Mouse (Mus musculus): ENCODE measurements around the gene Itpkc. TPM values are rescaled to one million over a fixed set of nuclear protein-coding genes. Genes with fewer than 3 reads are reported as not detected.

Gene Itpkc
- polyA plus RNA-seq, 1 experiment from 2014 or later = 5.9 TPM

MicroRNAs encoded within 50 kb of the gene (microRNA counts, 519-probe panel; counts per million panel counts)
- not detected for microRNA mmu-miR-1191

Small RNAs within 50 kb of the gene (microRNA-seq; reads per million reads assigned to microRNA genes)
- gene Mir1191 (11.1 reads per million, percentile 22 among the genes with 10 or more reads in this experiment), gene Mir3101 (not detected)

Other genes starting within 250 kb of the Itpkc start
- not detected in 2 replicates for gene Cyp2a12, start 199.6 kb downstream of the Itpkc start, polyA plus RNA-seq (2016; fragmentation: Nextera tagmentation; extraction: Ambion mirVana)
- gene Cyp2f2, start 108.8 kb downstream of the Itpkc start, polyA plus RNA-seq (2016; fragmentation: Nextera tagmentation; extraction: Ambion mirVana) = not detected in 2 replicates
- 0.12 and 0.19 TPM in 2 replicates for gene Cyp2t4, start 74.9 kb downstream of the Itpkc start, polyA plus RNA-seq (2016; fragmentation: Nextera tagmentation; extraction: Ambion mirVana)
- gene Egln2, start 61.9 kb downstream of the Itpkc start, polyA plus RNA-seq (2016; fragmentation: Nextera tagmentation; extraction: Ambion mirVana) = 80.4 and 84.4 TPM in 2 replicates
- 69.0 and 71.0 TPM in 2 replicates for gene Rab4b, start 49.8 kb downstream of the Itpkc start, polyA plus RNA-seq (2016; fragmentation: Nextera tagmentation; extraction: Ambion mirVana)
- gene Gm21983, start 47.6 kb downstream of the Itpkc start, polyA plus RNA-seq (2016; fragmentation: Nextera tagmentation; extraction: Ambion mirVana) = not detected in 2 replicates
- gene Mia, start 47.5 kb downstream of the Itpkc start, polyA plus RNA-seq (2016; fragmentation: Nextera tagmentation; extraction: Ambion mirVana) = 2.1 and 2.2 TPM in 2 replicates
- 3.5 and 4.2 TPM in 2 replicates for gene BC024978, start 32.9 kb downstream of the Itpkc start, polyA plus RNA-seq (2016; fragmentation: Nextera tagmentation; extraction: Ambion mirVana)
- 399 and 409 TPM in 2 replicates for gene Snrpa, start 32.4 kb downstream of the Itpkc start, polyA plus RNA-seq (2016; fragmentation: Nextera tagmentation; extraction: Ambion mirVana)
- gene Coq8b, start 4.4 kb upstream of the Itpkc start, polyA plus RNA-seq (2016; fragmentation: Nextera tagmentation; extraction: Ambion mirVana) = 23.1 and 24.1 TPM in 2 replicates
- gene Numbl, start 29.8 kb upstream of the Itpkc start, polyA plus RNA-seq (2016; fragmentation: Nextera tagmentation; extraction: Ambion mirVana) = 21.0 and 25.7 TPM in 2 replicates
- gene Ltbp4, start 109.0 kb upstream of the Itpkc start, polyA plus RNA-seq (2016; fragmentation: Nextera tagmentation; extraction: Ambion mirVana) = 7.0 and 9.0 TPM in 2 replicates
- 71.7 and 77.2 TPM in 2 replicates for gene Shkbp1, start 127.4 kb upstream of the Itpkc start, polyA plus RNA-seq (2016; fragmentation: Nextera tagmentation; extraction: Ambion mirVana)
- gene Gm20479, start 128.8 kb upstream of the Itpkc start, polyA plus RNA-seq (2016; fragmentation: Nextera tagmentation; extraction: Ambion mirVana) = 0.48 and 0.82 TPM in 2 replicates
- gene Sptbn4, start 219.0 kb upstream of the Itpkc start, polyA plus RNA-seq (2016; fragmentation: Nextera tagmentation; extraction: Ambion mirVana) = 0.30 and 0.52 TPM in 2 replicates
- gene Blvrb, start 219.3 kb upstream of the Itpkc start, polyA plus RNA-seq (2016; fragmentation: Nextera tagmentation; extraction: Ambion mirVana) = 38.9 and 40.9 TPM in 2 replicates
- gene Sertad3, start 245.1 kb upstream of the Itpkc start, polyA plus RNA-seq (2016; fragmentation: Nextera tagmentation; extraction: Ambion mirVana) = 18.9 and 21.9 TPM in 2 replicates